In genomic region chr4:120011788-120012187, GRCm38 (mm10) we compare ENCODE assay signal across 18 mouse cellular contexts. TPM values are rescaled to one million over a fixed set of nuclear protein-coding genes. Genes with fewer than 3 reads are reported as not detected.
DNase-seq lines count a peak whose midpoint lies in the region; ATAC-seq lines count a peak whose summit lies in the region.
"Had no signal": no experiment of that assay in that cellular context is flagged by ENCODE, and none has a peak within 500 bp of the region (broad histone marks: within the 10 kb centered on the region; RNA-seq: fewer than 3 reads in every experiment).

No protein-coding gene starts in this region.

- 77% methylated on average over 10 of the region's 10 CpGs for WGBS in midbrain, embryonic 10.5 days
- WGBS in midbrain, embryonic 11.5 days, result 81% methylated on average over 10 of the region's 10 CpGs
- 80% methylated on average over 10 of the region's 10 CpGs for WGBS in forebrain, embryonic 15.5 days

- H3K27ac ChIP-seq in midbrain, embryonic 10.5 days (replicated peaks), result peak overlapping the region; percentile 17; the same call in 1 of the 2 replicates
- no peak overlapping the region for H3K27ac ChIP-seq in midbrain, embryonic 11.5 days (ENCODE audit: low read depth, low read length)
- H3K27ac ChIP-seq in forebrain, embryonic 15.5 days (replicated peaks), result no peak overlapping the region
- H3K27ac ChIP-seq: limb, embryonic 15.5 days had no signal

- no peaks in the 10 kb centered on the region for H3K27me3 ChIP-seq in midbrain, embryonic 10.5 days (ENCODE audit: low read depth, poor library complexity, severe bottlenecking)
- no peaks in the 10 kb centered on the region for H3K27me3 ChIP-seq in midbrain, embryonic 11.5 days (ENCODE audit: control insufficient read depth, insufficient read depth, low read length)
- no peaks in the 10 kb centered on the region for H3K27me3 ChIP-seq in forebrain, embryonic 15.5 days
- H3K27me3 ChIP-seq: limb, embryonic 15.5 days had no signal

- DNase-seq in adrenal gland, adult 2 months, result peak; percentile 65
- no peak for DNase-seq in adrenal gland, adult 18-20 months (ENCODE audit: low spot score in 2 of 2)
- DNase-seq in midbrain, embryonic 10.5 days (ENCODE audit: low spot score), result no peak
- no peak for DNase-seq in midbrain, embryonic 11.5 days (ENCODE audit: low spot score, missing footprints)
- DNase-seq in kidney, postnatal 36 days, result peak; percentile 57 to 58
- no peak for DNase-seq in ovary, postnatal 36 days (ENCODE audit: low spot score)
- DNase-seq in left cerebral cortex, postnatal 4 days, result no peak
- DNase-seq: lung, postnatal 10 days had no signal

- no peak overlapping the region for H3K4me2 ChIP-seq in midbrain, embryonic 11.5 days
- no peak overlapping the region for H3K4me2 ChIP-seq in forebrain, embryonic 15.5 days (replicated peaks)
- H3K4me2 ChIP-seq: heart, embryonic 11.5 days; limb, embryonic 15.5 days had no signal

- H3K9ac ChIP-seq in midbrain, embryonic 11.5 days (ENCODE audit: low read length), result no peak overlapping the region
- no peak overlapping the region for H3K9ac ChIP-seq in forebrain, embryonic 15.5 days (replicated peaks)
- H3K9ac ChIP-seq: limb, embryonic 15.5 days had no signal

- intact Hi-C loops in left cerebral cortex, postnatal 4 days (cut with DNase I), result no loop called here

- ATAC-seq in midbrain, embryonic 11.5 days (ENCODE audit: low FRiP score), result no peak
- ATAC-seq in forebrain, embryonic 15.5 days (replicated peaks), result no peak
- ATAC-seq: midbrain, embryonic 16.5 days had no signal

- H3K9me3 ChIP-seq in midbrain, embryonic 10.5 days (replicated peaks), result no peaks in the 10 kb centered on the region
- H3K9me3 ChIP-seq in midbrain, embryonic 11.5 days (ENCODE audit: control insufficient read depth, low read length), result no peaks in the 10 kb centered on the region
- no peaks in the 10 kb centered on the region for H3K9me3 ChIP-seq in forebrain, embryonic 15.5 days
- H3K9me3 ChIP-seq: limb, embryonic 15.5 days had no signal

- H3K4me3 ChIP-seq in midbrain, embryonic 10.5 days, result no peak overlapping the region
- H3K4me3 ChIP-seq in midbrain, embryonic 11.5 days (ENCODE audit: low read depth, low read length), result no peak overlapping the region
- no peak overlapping the region for H3K4me3 ChIP-seq in forebrain, embryonic 15.5 days
- H3K4me3 ChIP-seq: erythroblast, embryonic 14.5 days; limb, embryonic 15.5 days had no signal

- H3K4me1 ChIP-seq in midbrain, embryonic 10.5 days, result 0 out of 2 replicates have a peak, but pooled peaks cover 12% of the 10 kb centered on the region
- H3K4me1 ChIP-seq in midbrain, embryonic 11.5 days (ENCODE audit: control insufficient read depth, insufficient read depth, low read length), result no peaks in the 10 kb centered on the region
- H3K4me1 ChIP-seq in forebrain, embryonic 15.5 days, result no peaks in the 10 kb centered on the region

- no peaks in the 10 kb centered on the region for H3K36me3 ChIP-seq in midbrain, embryonic 10.5 days
- no peaks in the 10 kb centered on the region for H3K36me3 ChIP-seq in midbrain, embryonic 11.5 days (ENCODE audit: control insufficient read depth, insufficient read depth, low read length)
- no peaks in the 10 kb centered on the region for H3K36me3 ChIP-seq in forebrain, embryonic 15.5 days
- H3K36me3 ChIP-seq: limb, embryonic 15.5 days had no signal

RNA-seq across cellular contexts. Expression of gene AL607142.1, which starts 53.0 kb away (rescaled TPM):
- not detected for total RNA-seq in adrenal gland, adult 2 months (2021)
- polyA plus RNA-seq in adrenal gland, adult 2 months (2012; rRNA removed), result not detected in 2 replicates
- not detected for total RNA-seq in adrenal gland, adult 18-20 months (2021)
- not detected in 2 replicates for polyA plus RNA-seq in midbrain, embryonic 10.5 days (2016; fragmentation: Nextera tagmentation; extraction: Ambion mirVana)
- polyA plus RNA-seq in midbrain, embryonic 11.5 days (2014; fragmentation: Nextera tagmentation; extraction: Ambion mirVana), result not detected in 2 replicates
- total RNA-seq in left cerebral cortex, postnatal 4 days (2021), result not detected
- not detected in 2 replicates for polyA plus RNA-seq in forebrain, embryonic 15.5 days (2015; fragmentation: Nextera tagmentation; extraction: Ambion mirVana)
- total RNA-seq: ES-E14; layer of hippocampus, postnatal 25 days; neutrophil, adult 5-6 weeks had no signal
- polyA plus RNA-seq: cortical plate, adult 2 months; erythroblast, embryonic 14.5 days; heart, embryonic 11.5 days; intestine, embryonic 14.5 days; limb, embryonic 15.5 days; midbrain, embryonic 16.5 days had no signal

Comparison
In these comparisons a context has a peak if more than half of its experiments do, and no peak if none do; other contexts are left out.
1. DNase-seq: peak in adrenal gland, adult 2 months (single experiment) and kidney, postnatal 36 days (2 of 2); none in adrenal gland, adult 18-20 months (0 of 2), midbrain, embryonic 10.5 days (single experiment), midbrain, embryonic 11.5 days (single experiment), ovary, postnatal 36 days (single experiment) and left cerebral cortex, postnatal 4 days (single experiment).